Mouse (Mus musculus): ENCODE data around the gene Vav1. TPM values are rescaled to one million over a fixed set of nuclear protein-coding genes. Genes with fewer than 3 reads are reported as not detected.

Gene Vav1
- total RNA-seq, 2 experiments from 2014 or later: 0.33 to 0.56 TPM

- no peak for DNase-seq
Observed at GRCm38 (mm10) chr17:57339298-57339697, 60.4 kb downstream of the Vav1 start.

- no peak for DNase-seq
Observed at GRCm38 (mm10) chr17:57341568-57341967, 62.7 kb downstream of the Vav1 start.

GRCm38 (mm10) chr17:57344029-57344707, 65.3 kb downstream of the Vav1 start:
- DNase-seq: no peak

DNA sequence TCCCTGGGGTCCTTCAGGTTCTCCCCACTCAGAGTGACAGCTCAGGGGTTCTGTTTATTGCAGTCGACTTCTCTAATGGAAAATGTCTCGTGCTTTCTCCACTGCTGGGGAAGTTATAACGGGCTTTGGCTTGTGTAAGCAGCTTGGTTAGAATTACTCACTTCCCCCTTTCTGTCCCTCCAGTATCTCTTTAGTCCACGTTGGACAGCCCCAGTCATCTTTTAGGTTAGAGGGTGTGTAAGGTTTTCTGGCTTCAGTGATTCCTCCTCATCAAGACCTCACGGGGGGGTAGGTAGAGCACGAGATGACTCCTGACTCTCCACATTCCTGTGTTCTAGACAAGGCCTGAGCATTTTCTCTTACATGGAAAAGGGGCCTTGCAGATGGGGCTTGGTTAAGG, 68.1 kb downstream of the Vav1 start:
- no peak for DNase-seq

DNA sequence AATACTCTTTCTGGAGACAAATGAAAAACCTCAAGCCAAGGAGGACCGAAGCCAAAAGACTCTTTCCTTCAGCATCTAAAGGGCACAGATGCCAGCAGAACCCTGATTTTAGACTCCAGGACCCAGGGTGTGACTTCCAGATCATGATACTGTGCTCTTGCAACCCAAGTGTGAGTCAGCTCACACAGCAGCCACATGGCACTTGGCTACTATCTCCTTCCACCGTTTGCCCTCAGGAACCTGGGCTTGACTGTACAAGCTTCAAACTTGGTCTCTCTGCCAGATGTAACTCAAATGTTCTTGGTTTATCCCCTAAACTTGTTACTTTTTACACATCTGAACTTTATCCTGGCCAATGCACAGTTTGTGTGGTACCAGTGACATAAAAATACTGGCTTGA, 68.9 kb downstream of the Vav1 start:
- no peak for DNase-seq

GRCm38 (mm10) chr17:57349067-57349466, 70.2 kb downstream of the Vav1 start:
- no peak for DNase-seq

DNA sequence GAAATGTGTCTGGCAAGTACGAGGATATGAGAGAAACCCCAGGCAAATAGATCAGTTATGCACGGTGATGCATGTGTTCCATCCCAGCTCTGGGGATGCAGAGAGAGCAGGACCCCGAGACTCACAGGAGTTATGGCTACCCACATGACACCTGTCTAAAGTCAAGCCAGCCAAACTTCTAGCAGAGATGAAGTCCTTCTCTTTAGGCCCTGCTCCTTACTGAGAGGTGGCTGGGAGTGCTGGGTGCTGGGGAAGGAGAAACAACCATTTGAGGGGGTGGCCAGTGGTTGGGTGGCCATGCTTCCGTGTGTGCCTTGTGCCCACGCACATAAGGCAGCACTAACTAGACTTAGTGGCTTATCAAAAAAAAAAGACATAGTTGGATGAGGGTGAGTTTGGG, 71.3 kb downstream of the Vav1 start:
- DNase-seq: no peak

GRCm38 (mm10) chr17:57351107-57351506, 72.2 kb downstream of the Vav1 start:
- no peak for DNase-seq

DNA sequence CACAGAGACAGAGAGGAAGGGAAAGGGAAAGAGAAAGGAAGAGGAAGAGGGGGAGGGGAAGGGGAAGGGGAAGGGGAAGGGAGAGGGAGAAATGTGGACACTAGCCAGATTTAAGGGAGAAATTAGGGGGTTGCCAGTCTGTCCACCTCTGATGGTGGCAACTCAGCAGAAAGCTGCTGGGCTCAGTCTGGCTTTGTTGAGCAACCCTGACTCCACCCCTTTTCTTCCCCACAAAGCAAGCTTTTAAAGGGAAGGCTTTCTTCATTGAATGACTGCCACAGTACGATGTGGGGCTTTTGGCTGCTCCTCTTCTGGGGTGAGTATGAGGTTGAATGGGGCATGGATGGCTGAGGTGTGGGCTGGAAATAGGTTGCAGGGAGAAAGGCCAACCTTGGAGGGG, 79.5 kb downstream of the Vav1 start, which contains the start of gene Adgre1:
Gene Adgre1, plus strand, starts transcription at position 251 of the 400 bp plus-strand sequence.
- no peak for DNase-seq

- no peak for DNase-seq
Observed at GRCm38 (mm10) chr17:57359485-57360241, 80.8 kb downstream of the Vav1 start.

Other genes starting within 250 kb of the Vav1 start
- gene Khsrp, start 247.6 kb upstream of the Vav1 start, total RNA-seq (2021): 10 to 100 TPM; 23.4 to 24.1 TPM
- not detected for gene Slc25a41, start 237.4 kb upstream of the Vav1 start, total RNA-seq (2021)
- gene Crb3, start 220.0 kb upstream of the Vav1 start, total RNA-seq (2021): under 1 TPM; 0.77 to 0.99 TPM
- 10 to 100 TPM; 35.8 to 48.9 TPM for gene Slc25a23, start 219.2 kb upstream of the Vav1 start, total RNA-seq (2021)
- gene Dennd1c, start 200.6 kb upstream of the Vav1 start, total RNA-seq (2021): 1 to 10 TPM in 1 of 2 experiments, under 1 TPM in 1; 0.31 to 1.2 TPM
- gene Tubb4a, start 191.3 kb upstream of the Vav1 start, total RNA-seq (2021): 1 to 10 TPM; 1.1 to 1.3 TPM
- gene Tnfsf9, start 173.8 kb upstream of the Vav1 start, total RNA-seq (2021): under 1 TPM; 0.27 to 0.41 TPM
- not detected for gene Cd70, start 129.3 kb upstream of the Vav1 start, total RNA-seq (2021)
- gene Tnfsf14, start 84.9 kb upstream of the Vav1 start, total RNA-seq (2021): not detected
- gene C3, start 51.0 kb upstream of the Vav1 start, total RNA-seq (2021): 10 to 100 TPM in 1 of 2 experiments, 1 to 10 TPM in 1; 2.5 to 26.2 TPM
- 10 to 100 TPM; 20.7 to 22.7 TPM for gene Gpr108, start 30.7 kb upstream of the Vav1 start, total RNA-seq (2021)
- 100 to 1,000 TPM; 132 to 134 TPM for gene Trip10, start 29.6 kb upstream of the Vav1 start, total RNA-seq (2021)
- 1 to 10 TPM; 1.8 to 2.8 TPM for gene Adgre1, start 79.6 kb downstream of the Vav1 start, total RNA-seq (2021)